Mouse (Mus musculus): ENCODE results near the gene Elmod2.

Elmod2 gene

DNA sequence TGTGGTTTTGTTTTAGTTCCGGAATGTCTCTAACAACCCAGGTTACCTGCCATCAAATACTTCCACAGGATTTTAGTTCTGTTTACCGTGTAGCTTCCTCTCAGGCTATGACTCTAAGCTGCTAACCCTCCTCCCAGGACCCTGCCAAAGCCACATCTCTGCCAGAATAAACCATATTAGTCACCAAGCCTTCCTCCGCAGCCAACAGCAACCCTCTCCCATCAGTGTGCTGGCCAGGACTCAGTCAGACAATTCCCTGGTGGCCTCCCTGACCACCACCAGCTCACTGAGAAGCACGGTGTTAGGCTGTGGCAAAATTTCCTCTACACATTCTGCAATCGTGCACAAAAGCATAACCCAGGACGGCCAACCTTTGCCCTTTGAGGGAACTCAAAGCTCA is 53.9 kb downstream of the Elmod2 start:
- CTCF ChIA-PET = no interaction called here

DNA sequence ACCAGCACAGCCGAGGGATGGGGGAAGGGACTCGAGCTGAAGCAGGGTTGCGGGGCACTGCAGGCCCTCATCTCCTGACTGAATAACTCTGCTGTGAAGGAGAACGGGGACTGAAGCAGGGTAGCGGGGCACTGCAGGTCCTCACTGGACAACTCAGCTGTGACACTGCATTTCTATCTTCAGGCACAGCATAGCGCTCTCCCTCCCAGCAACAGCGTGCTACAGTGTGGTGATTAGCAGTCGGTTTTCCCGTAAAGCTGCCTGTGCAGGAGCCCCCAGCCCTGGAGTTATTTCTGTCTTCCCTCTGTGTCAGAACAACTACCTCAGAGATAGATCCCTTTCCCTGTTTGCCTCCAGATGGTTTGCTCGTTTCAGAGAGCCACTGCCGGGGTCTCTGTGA is 57.8 kb downstream of the Elmod2 start:
- CTCF ChIA-PET = no interaction called here

DNA sequence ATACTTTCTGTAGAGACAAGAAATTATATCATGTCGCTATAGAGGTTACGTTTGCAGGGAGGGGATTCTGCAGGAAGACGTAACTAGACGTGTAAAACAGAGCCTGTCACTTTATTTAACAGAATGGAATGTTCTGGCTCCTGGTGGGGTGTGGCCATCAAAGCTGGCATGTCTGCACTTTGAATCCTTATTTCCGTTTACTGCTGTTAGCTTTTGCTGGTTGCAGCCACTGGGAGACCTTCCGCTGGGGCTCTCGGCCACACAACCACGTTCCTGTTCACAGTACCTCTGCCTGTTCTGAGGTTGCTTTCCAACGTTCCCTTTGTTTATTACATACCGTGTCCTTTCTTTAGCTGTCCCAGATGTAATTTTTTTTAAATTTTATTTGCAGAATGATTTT is 59.8 kb downstream of the Elmod2 start:
- CTCF ChIA-PET = no interaction called here

DNA sequence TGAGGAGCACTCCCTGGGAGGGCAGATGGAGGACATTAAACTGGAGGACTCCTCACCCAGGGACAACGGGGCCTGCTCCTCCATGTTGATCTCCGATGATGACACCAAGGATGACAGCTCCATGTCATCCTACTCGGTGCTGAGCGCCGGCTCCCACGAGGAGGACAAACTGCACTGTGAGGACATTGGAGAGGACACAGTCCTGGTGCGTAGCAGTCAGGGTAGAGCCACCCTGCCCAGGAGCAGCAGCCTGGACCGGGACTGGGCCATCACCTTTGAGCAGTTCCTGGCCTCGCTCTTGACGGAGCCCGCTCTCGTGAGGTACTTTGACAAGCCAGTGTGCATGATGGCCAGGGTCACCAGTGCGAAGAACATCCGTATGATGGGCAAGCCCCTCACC is 61.1 kb downstream of the Elmod2 start:
- CTCF ChIA-PET = interaction anchor here (0.6 kb wide), 1 partner anchor 192 kb away, joined by 3 read pairs; no protein-coding TSS in a partner anchor
